Mouse (Mus musculus): ENCODE data around the gene N4bp2. TPM values are rescaled to one million over a fixed set of nuclear protein-coding genes. Genes with fewer than 3 reads are reported as not detected.

The N4bp2 gene
- polyA plus RNA-seq, 1 experiment from 2014 or later, result 43.4 TPM

DNA sequence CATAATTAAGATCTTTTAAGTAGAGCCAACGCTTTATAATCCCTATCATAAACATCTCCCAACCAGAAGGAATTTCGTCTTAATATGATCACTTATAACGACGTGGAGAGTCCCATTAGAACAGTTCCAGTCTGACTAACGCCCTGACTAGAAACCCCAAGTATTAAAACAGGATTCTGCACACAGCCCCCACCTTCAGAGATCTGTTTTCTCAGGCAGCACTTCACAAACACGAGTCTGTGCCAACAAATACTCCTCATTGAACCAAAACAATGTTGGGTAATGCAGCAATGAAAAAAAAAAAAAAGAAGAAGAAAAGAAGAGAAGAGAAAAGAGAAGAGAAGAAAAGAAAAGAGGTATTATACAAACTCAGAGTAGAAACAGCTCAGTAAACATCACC is 96.1 kb downstream of the N4bp2 start:
- Histone ChIP-seq H3K9me3 (ENCODE audit: control insufficient read depth, low read length) (no peaks in the 10 kb centered on the region), H3K4me1 (replicated peaks; ENCODE audit: control insufficient read depth, insufficient read depth, low read length) (0 out of 2 replicates have a peak, but pooled peaks cover 5% of the 10 kb centered on the region), H3K36me3 (ENCODE audit: control insufficient read depth, insufficient read depth, low read length) (no peaks in the 10 kb centered on the region), H3K27me3 (replicated peaks; ENCODE audit: control insufficient read depth, insufficient read depth, low read length) (no peaks in the 10 kb centered on the region), H3K4me3 (ENCODE audit: low read depth, low read length) (no peak overlapping the region), H3K27ac (ENCODE audit: low read depth) (no peak overlapping the region), H3K9ac (ENCODE audit: low read length) (no peak overlapping the region), H3K4me2 (ENCODE audit: low read length) (no peak overlapping the region)
- ATAC-seq (replicated peaks; ENCODE audit: low FRiP score, low TSS enrichment, low read depth) (no peak), DNase-seq (ENCODE audit: low spot score) (no peak)
- WGBS, result 45% methylated on average over 6 of the region's 6 CpGs

DNA sequence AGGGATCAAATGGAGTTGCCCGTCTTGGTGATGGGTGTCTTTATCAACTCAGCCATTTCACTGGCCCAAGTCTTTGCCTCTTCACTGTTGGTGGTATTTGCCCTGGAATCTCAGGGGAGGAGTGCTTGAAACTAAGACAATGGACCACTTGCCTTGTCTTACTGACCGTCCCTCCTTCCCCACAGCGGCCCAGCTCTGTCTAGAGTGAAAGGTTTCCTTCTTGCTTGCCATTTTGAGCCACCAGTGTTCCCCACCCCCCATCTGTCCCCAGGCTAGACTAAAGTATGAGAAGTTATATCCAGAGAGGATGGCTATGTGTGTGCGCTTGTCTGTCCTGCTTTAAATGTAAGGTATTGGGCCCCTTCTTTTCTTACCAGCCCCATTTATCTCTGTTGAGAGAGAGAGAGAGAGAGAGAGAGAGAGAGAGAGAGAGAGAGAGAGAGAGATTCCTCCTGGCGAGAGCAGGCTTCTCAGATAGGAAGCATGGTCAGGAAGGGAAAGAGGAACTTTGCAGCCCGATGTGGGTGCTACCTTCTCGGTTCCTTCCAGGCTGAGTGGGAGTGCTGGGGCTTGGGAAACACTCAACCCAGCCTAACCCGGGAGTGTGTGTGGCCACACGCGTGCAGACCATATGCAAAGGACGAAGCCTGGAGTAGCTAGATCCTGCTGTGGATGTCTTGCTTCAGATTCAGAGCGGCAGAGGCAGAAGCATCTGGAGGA is 97.1 kb downstream of the N4bp2 start:
- Histone ChIP-seq H3K36me3 (ENCODE audit: control insufficient read depth, insufficient read depth, low read length) (no peaks in the 10 kb centered on the region), H3K4me2 (ENCODE audit: low read length) (no peak overlapping the region), H3K27ac (ENCODE audit: low read depth) (no peak overlapping the region), H3K9me3 (ENCODE audit: control insufficient read depth, low read length) (no peaks in the 10 kb centered on the region), H3K4me1 (replicated peaks; ENCODE audit: control insufficient read depth, insufficient read depth, low read length) (0 out of 2 replicates have a peak, but pooled peaks cover 5% of the 10 kb centered on the region), H3K4me3 (ENCODE audit: low read depth, low read length) (no peak overlapping the region), H3K9ac (ENCODE audit: low read length) (no peak overlapping the region), H3K27me3 (replicated peaks; ENCODE audit: control insufficient read depth, insufficient read depth, low read length) (no peaks in the 10 kb centered on the region)
- ATAC-seq (replicated peaks; ENCODE audit: low FRiP score, low TSS enrichment, low read depth) (no peak), DNase-seq (ENCODE audit: low spot score) (no peak)
- 81% methylated on average over 12 of the region's 12 CpGs for WGBS

GRCm38 (mm10) chr5:65861154-65861944 is 98.0 kb downstream of the N4bp2 start, which contains the start of gene Rhoh:
Rhoh (plus strand) TSS chr5:65861213.
- no peaks in the 10 kb centered on the region for H3K27me3 ChIP-seq (replicated peaks; ENCODE audit: control insufficient read depth, insufficient read depth, low read length)
- ATAC-seq (replicated peaks; ENCODE audit: low FRiP score, low TSS enrichment, low read depth) (no peak), DNase-seq (ENCODE audit: low spot score) (no peak)
- no peak within 1 kb of the TSS for H3K4me2 ChIP-seq (ENCODE audit: low read length)
- H3K4me1 ChIP-seq (replicated peaks; ENCODE audit: control insufficient read depth, insufficient read depth, low read length), result 0 out of 2 replicates have a peak, but pooled peaks cover 5% of the 10 kb centered on the region
- no peak within 1 kb of the TSS for H3K27ac ChIP-seq (ENCODE audit: low read depth)
- WGBS, result 82% methylated on average over 10 of the region's 10 CpGs
- H3K4me3 ChIP-seq (ENCODE audit: low read depth, low read length), result no peak within 1 kb of the TSS
- H3K36me3 ChIP-seq (ENCODE audit: control insufficient read depth, insufficient read depth, low read length), result no peaks in the 10 kb centered on the region
- no peaks in the 10 kb centered on the region for H3K9me3 ChIP-seq (ENCODE audit: control insufficient read depth, low read length)
- no peak within 1 kb of the TSS for H3K9ac ChIP-seq (ENCODE audit: low read length)

DNA sequence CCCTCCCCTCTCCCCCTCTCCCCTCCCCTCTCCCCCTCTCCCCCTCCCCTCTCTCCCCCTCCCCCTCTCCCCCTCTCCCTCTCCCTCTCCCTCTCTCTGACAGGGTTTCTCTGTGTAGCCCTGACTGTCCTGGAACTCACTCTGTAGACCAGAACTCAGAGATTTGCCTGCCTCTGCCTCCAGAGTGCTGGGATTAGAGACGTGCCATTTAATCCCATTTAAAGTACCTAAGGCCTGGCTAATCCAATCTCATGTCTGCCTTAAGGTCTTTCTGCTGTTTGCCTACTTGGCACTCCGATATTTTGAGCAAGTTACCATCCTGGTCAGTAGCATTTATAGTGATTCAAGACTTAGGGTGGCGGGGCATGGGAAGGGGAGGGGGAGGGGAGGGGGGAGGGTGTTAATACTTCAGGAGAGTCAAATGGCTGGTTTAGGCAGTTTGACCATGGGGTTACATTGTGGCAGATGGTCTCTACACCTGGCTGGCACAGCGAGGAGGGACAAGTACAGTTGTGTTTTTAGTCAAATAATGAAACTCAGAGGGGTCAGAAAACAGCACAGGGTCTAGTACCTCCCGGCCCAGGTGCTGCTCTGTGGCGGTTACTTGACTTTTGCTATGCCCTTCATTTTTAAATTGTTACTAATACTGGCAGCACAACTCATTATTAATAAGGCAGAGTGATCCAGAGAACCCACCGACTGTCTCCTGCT is 99.1 kb downstream of the N4bp2 start:
- no peak overlapping the region for H3K27ac ChIP-seq (ENCODE audit: low read depth)
- H3K4me3 ChIP-seq (ENCODE audit: low read depth, low read length), result no peak overlapping the region
- no peaks in the 10 kb centered on the region for H3K9me3 ChIP-seq (ENCODE audit: control insufficient read depth, low read length)
- H3K27me3 ChIP-seq (replicated peaks; ENCODE audit: control insufficient read depth, insufficient read depth, low read length), result no peaks in the 10 kb centered on the region
- DNase-seq (ENCODE audit: low spot score), result no peak
- ATAC-seq (replicated peaks; ENCODE audit: low FRiP score, low TSS enrichment, low read depth), result no peak
- WGBS, result 90% methylated on average over 7 of the region's 7 CpGs
- no peak overlapping the region for H3K4me2 ChIP-seq (ENCODE audit: low read length)
- H3K9ac ChIP-seq (ENCODE audit: low read length), result no peak overlapping the region
- 0 out of 2 replicates have a peak, but pooled peaks cover 5% of the 10 kb centered on the region for H3K4me1 ChIP-seq (replicated peaks; ENCODE audit: control insufficient read depth, insufficient read depth, low read length)
- no peaks in the 10 kb centered on the region for H3K36me3 ChIP-seq (ENCODE audit: control insufficient read depth, insufficient read depth, low read length)

- Histone ChIP-seq H3K9ac (ENCODE audit: low read length) (no peak overlapping the region), H3K36me3 (ENCODE audit: control insufficient read depth, insufficient read depth, low read length) (no peaks in the 10 kb centered on the region), H3K4me3 (ENCODE audit: low read depth, low read length) (no peak overlapping the region), H3K9me3 (ENCODE audit: control insufficient read depth, low read length) (no peaks in the 10 kb centered on the region), H3K4me1 (replicated peaks; ENCODE audit: control insufficient read depth, insufficient read depth, low read length) (0 out of 2 replicates have a peak, but pooled peaks cover 5% of the 10 kb centered on the region), H3K4me2 (ENCODE audit: low read length) (no peak overlapping the region), H3K27me3 (replicated peaks; ENCODE audit: control insufficient read depth, insufficient read depth, low read length) (no peaks in the 10 kb centered on the region), H3K27ac (ENCODE audit: low read depth) (no peak overlapping the region)
- no peak for ATAC-seq (replicated peaks; ENCODE audit: low FRiP score, low TSS enrichment, low read depth)
- 86% methylated on average over 12 of the region's 12 CpGs for WGBS
- no peak for DNase-seq (ENCODE audit: low spot score)
Observed at GRCm38 (mm10) chr5:65863349-65863749, 100.0 kb downstream of the N4bp2 start.

- 94% methylated on average over 7 of the region's 7 CpGs for WGBS
- Histone ChIP-seq H3K4me1 (replicated peaks; ENCODE audit: control insufficient read depth, insufficient read depth, low read length) (no peaks in the 10 kb centered on the region), H3K27me3 (replicated peaks; ENCODE audit: control insufficient read depth, insufficient read depth, low read length) (no peaks in the 10 kb centered on the region), H3K9me3 (ENCODE audit: control insufficient read depth, low read length) (no peaks in the 10 kb centered on the region), H3K4me3 (ENCODE audit: low read depth, low read length) (no peak overlapping the region), H3K9ac (ENCODE audit: low read length) (no peak overlapping the region), H3K27ac (ENCODE audit: low read depth) (no peak overlapping the region), H3K4me2 (ENCODE audit: low read length) (no peak overlapping the region), H3K36me3 (ENCODE audit: control insufficient read depth, insufficient read depth, low read length) (no peaks in the 10 kb centered on the region)
- DNase-seq (ENCODE audit: low spot score) (no peak), ATAC-seq (replicated peaks; ENCODE audit: low FRiP score, low TSS enrichment, low read depth) (no peak)
Observed at GRCm38 (mm10) chr5:65864486-65864885, 101.2 kb downstream of the N4bp2 start.

DNA sequence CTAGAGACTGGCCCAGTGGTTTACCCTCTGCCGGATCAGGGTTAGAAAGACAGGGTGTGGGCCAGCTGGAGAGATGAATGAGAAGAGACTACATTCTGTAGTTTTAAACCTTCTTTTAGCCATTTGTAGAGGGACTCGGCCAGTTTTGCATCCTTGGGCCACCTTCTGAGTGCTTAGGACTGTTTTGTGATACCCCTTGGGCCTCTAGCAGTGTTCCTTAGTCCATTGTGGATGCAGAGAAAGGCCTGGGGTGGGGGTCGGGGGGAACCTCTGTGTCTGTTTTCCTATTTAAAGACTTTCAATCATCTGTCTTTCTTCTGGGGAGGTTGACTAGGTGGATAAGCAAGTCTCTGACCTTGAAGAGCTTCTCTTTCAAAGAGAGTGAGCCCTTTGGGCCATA is 101.6 kb downstream of the N4bp2 start:
- no peak overlapping the region for H3K9ac ChIP-seq (ENCODE audit: low read length)
- no peaks in the 10 kb centered on the region for H3K4me1 ChIP-seq (replicated peaks; ENCODE audit: control insufficient read depth, insufficient read depth, low read length)
- no peaks in the 10 kb centered on the region for H3K27me3 ChIP-seq (replicated peaks; ENCODE audit: control insufficient read depth, insufficient read depth, low read length)
- H3K4me3 ChIP-seq (ENCODE audit: low read depth, low read length), result no peak overlapping the region
- H3K27ac ChIP-seq (ENCODE audit: low read depth), result no peak overlapping the region
- no peaks in the 10 kb centered on the region for H3K9me3 ChIP-seq (ENCODE audit: control insufficient read depth, low read length)
- DNase-seq (ENCODE audit: low spot score) (no peak), ATAC-seq (replicated peaks; ENCODE audit: low FRiP score, low TSS enrichment, low read depth) (no peak)
- WGBS, result 89% methylated on average over 3 of the region's 3 CpGs
- H3K36me3 ChIP-seq (ENCODE audit: control insufficient read depth, insufficient read depth, low read length), result no peaks in the 10 kb centered on the region
- H3K4me2 ChIP-seq (ENCODE audit: low read length), result no peak overlapping the region

DNA sequence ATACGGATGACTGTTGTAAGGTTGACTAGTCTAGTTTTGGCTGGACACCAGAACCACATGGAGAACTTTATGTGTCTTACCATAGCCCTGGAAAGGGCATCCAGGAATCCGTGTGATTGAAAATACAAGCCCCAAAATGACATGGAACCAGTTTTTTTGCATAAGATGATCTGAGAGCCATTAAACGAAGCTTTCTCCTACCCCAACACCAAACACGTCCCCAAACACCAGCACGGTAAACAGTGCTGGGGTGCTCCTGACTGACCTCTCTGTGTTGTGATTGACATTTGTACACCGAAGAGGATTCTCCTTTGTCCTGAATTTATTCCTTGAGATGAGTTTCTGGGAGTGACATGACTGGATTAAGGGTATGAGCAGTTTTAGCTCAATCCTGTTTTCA is 103.3 kb downstream of the N4bp2 start:
- Histone ChIP-seq H3K27me3 (replicated peaks; ENCODE audit: control insufficient read depth, insufficient read depth, low read length) (no peaks in the 10 kb centered on the region), H3K9ac (ENCODE audit: low read length) (no peak overlapping the region), H3K4me1 (replicated peaks; ENCODE audit: control insufficient read depth, insufficient read depth, low read length) (no peaks in the 10 kb centered on the region), H3K36me3 (ENCODE audit: control insufficient read depth, insufficient read depth, low read length) (no peaks in the 10 kb centered on the region), H3K4me3 (ENCODE audit: low read depth, low read length) (no peak overlapping the region), H3K27ac (ENCODE audit: low read depth) (no peak overlapping the region), H3K4me2 (ENCODE audit: low read length) (no peak overlapping the region), H3K9me3 (ENCODE audit: control insufficient read depth, low read length) (no peaks in the 10 kb centered on the region)
- WGBS, result 87% methylated on average over 6 of the region's 6 CpGs
- no peak for ATAC-seq (replicated peaks; ENCODE audit: low FRiP score, low TSS enrichment, low read depth)
- DNase-seq (ENCODE audit: low spot score), result no peak

Measured in intestine, embryonic 14.5 days (tissue).